Mouse (Mus musculus) forebrain, embryonic 15.5 days (tissue): Measurements from ENCODE around the gene Cfap70. TPM values are rescaled to one million over a fixed set of nuclear protein-coding genes. Genes with fewer than 3 reads are reported as not detected.

Source experiments
- ATAC-seq: fragments of 200-750 bp; cut with Nextera tagmentation; replicated peaks from 2 replicates; pipeline ENCODE4 v1.8.0; 2017; ENCODE audit warnings: mild to moderate bottlenecking, moderate TSS enrichment, moderate library complexity
- H3K27ac ChIP-seq: fragments of 300-500 bp; sonication (generic); replicated peaks from 2 replicates; pipeline ENCODE4 v1.5.1; 2015; ENCODE audit warnings: mild to moderate bottlenecking, inconsistent platforms
- H3K27me3 ChIP-seq: fragments of 300-500 bp; sonication (generic); 2 replicates; pipeline ENCODE4 v1.6.1; 2015; ENCODE audit warnings: inconsistent platforms
- H3K36me3 ChIP-seq: fragments of 300-500 bp; sonication (generic); 2 replicates; pipeline ENCODE4 v1.6.1; 2015; ENCODE audit warnings: mild to moderate bottlenecking, inconsistent platforms
- H3K4me1 ChIP-seq: fragments of 300-500 bp; sonication (generic); 2 replicates; pipeline ENCODE4 v1.6.1; 2015; ENCODE audit warnings: inconsistent platforms
- H3K4me2 ChIP-seq: fragments of 300-500 bp; sonication (generic); replicated peaks from 2 replicates; pipeline ENCODE4 v1.6.1; 2015; ENCODE audit warnings: mild to moderate bottlenecking, inconsistent platforms
- H3K4me3 ChIP-seq: fragments of 300-500 bp; sonication (generic); 2 replicates; pipeline ENCODE4 v1.5.1; 2015; ENCODE audit warnings: mild to moderate bottlenecking, inconsistent platforms
- H3K9ac ChIP-seq: fragments of 300-500 bp; sonication (generic); replicated peaks from 2 replicates; pipeline ENCODE4 v1.6.1; 2015; ENCODE audit warnings: mild to moderate bottlenecking, inconsistent platforms
- H3K9me3 ChIP-seq: fragments of 300-500 bp; sonication (generic); 2 replicates; pipeline ENCODE4 v1.6.1; 2016; ENCODE audit warnings: inconsistent platforms
- WGBS: fragments of 180-500 bp; shearing (Covaris S2); methylation state at CpG from one replicate; pipeline ENCODE4 v1.1.7; 2015; ENCODE audit warnings: mixed read lengths; 5-methylcytosine and 5-hydroxymethylcytosine counted together
- polyA plus RNA-seq: library from polyadenylated mRNA; unstranded; fragments of >200 nt; fragmentation: Nextera tagmentation; extraction: Ambion mirVana; gene quantifications from 2 replicates; pipeline ENCODE4 v1.2.1, GENCODE M21; 2015

Gene Cfap70
- 2.1 and 3.0 TPM in 2 replicates for polyA plus RNA-seq

GRCm38 (mm10) chr14:20451765-20452331 lies at the start of gene Cfap70:
Gene Cfap70, minus strand, starts transcription at chr14:20452226.
- 0 out of 2 replicates have a peak within 1 kb of the TSS, but pooled peaks have one; percentile 17 for H3K9ac ChIP-seq
- peak within 1 kb of the TSS; percentile 70 for H3K27ac ChIP-seq
- no peaks in the 10 kb centered on the region for H3K27me3 ChIP-seq
- peak within 1 kb of the TSS; percentile 40 for H3K4me3 ChIP-seq
- peak within 1 kb of the TSS; percentile 45 for H3K4me2 ChIP-seq
- whole genome bisulfite sequencing: 1% methylated on average over 15 of the region's 15 CpGs
- H3K4me1 ChIP-seq: peaks cover 9% of the 10 kb centered on the region; the same call in 1 of the 2 replicates
- peak; percentile 65 for ATAC-seq
- no peaks in the 10 kb centered on the region for H3K36me3 ChIP-seq
- no peaks in the 10 kb centered on the region for H3K9me3 ChIP-seq

- H3K4me1 ChIP-seq: no peaks in the 10 kb centered on the region
- 88% methylated on average over 3 of the region's 3 CpGs for WGBS
- H3K9ac ChIP-seq: no peak overlapping the region
- no peaks in the 10 kb centered on the region for H3K9me3 ChIP-seq
- H3K4me3 ChIP-seq: no peak overlapping the region
- H3K27me3 ChIP-seq: no peaks in the 10 kb centered on the region
- no peak overlapping the region for H3K27ac ChIP-seq
- peaks cover 34% of the 10 kb centered on the region for H3K36me3 ChIP-seq
- ATAC-seq: 0 out of 2 replicates have a peak, but pooled peaks have one; percentile 13
- no peak overlapping the region for H3K4me2 ChIP-seq
These were observed 48.0 kb upstream of the Cfap70 start for GRCm38 (mm10) chr14:20499982-20500381.

DNA sequence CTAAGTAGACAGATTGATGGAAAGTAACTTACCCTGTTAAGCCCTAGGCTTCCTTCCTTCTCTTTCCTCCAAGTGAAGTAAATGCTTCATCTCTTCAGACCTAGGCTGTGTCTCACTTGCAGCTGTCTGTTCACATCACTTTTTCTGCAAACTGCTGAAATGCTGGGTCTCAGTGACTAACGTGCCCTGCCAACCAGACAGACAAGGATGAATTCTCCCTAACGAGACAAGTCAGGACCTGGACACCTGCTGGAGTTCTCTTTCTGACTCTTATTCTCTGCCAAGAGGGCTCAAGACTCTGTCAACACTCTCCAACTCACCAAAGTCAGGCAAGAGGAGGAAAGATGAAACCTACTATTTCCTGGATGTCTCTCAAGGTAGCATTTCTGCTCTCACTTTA lies 44.6 kb upstream of the Cfap70 start, which contains the start of gene Mss51:
Mss51 (minus strand) TSS at position 299 of the 400 bp plus-strand sequence.
- Histone ChIP-seq H3K9me3 (no peaks in the 10 kb centered on the region), H3K36me3 (peaks cover 44% of the 10 kb centered on the region), H3K4me2 (no peak within 1 kb of the TSS), H3K27ac (no peak within 1 kb of the TSS), H3K4me3 (no peak within 1 kb of the TSS), H3K4me1 (no peaks in the 10 kb centered on the region), H3K9ac (no peak within 1 kb of the TSS), H3K27me3 (no peaks in the 10 kb centered on the region)
- WGBS: 47% methylated on average over 2 of the region's 2 CpGs
- ATAC-seq: no peak

GRCm38 (mm10) chr14:20486031-20486430 lies 34.0 kb upstream of the Cfap70 start:
- ATAC-seq: no peak
- H3K4me3 ChIP-seq: no peak overlapping the region
- H3K4me1 ChIP-seq: no peaks in the 10 kb centered on the region
- WGBS: 96% methylated on average over 5 of the region's 5 CpGs
- peaks cover 22% of the 10 kb centered on the region for H3K36me3 ChIP-seq
- H3K27me3 ChIP-seq: no peaks in the 10 kb centered on the region
- no peaks in the 10 kb centered on the region for H3K9me3 ChIP-seq
- H3K4me2 ChIP-seq: no peak overlapping the region
- H3K9ac ChIP-seq: no peak overlapping the region
- no peak overlapping the region for H3K27ac ChIP-seq

GRCm38 (mm10) chr14:20482051-20482751 lies 30.2 kb upstream of the Cfap70 start:
- Histone ChIP-seq H3K9me3 (no peaks in the 10 kb centered on the region), H3K4me2 (no peak overlapping the region), H3K27ac (no peak overlapping the region), H3K4me1 (peaks cover 10% of the 10 kb centered on the region), H3K27me3 (no peaks in the 10 kb centered on the region), H3K9ac (no peak overlapping the region), H3K36me3 (peaks cover 14% of the 10 kb centered on the region), H3K4me3 (no peak overlapping the region)
- no peak for ATAC-seq
- 91% methylated on average over 7 of the region's 7 CpGs for WGBS

- H3K9me3 ChIP-seq: no peaks in the 10 kb centered on the region
- WGBS: 22% methylated on average over 5 of the region's 5 CpGs
These were observed 29.2 kb upstream of the Cfap70 start for GRCm38 (mm10) chr14:20481211-20481610.

DNA sequence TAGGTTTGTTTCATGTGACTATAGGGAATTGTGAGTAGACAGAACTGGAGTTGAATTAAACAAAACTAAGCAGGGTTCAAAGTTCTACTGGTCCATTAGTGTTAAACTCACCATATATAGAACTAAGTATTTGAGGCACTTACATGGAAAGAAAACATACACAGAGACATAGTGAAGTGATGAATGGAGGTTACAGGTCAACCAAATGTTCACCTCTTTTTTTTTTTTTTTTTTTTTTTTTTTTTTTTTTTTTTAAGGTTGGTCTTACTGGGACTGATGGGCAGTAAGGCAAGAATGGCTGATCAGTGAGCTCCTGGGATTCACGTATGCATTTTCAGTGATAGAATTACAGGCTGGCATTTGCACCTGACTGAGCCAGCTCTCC lies 28.2 kb upstream of the Cfap70 start:
- H3K4me3 ChIP-seq: peak overlapping the region; percentile 54
- peak overlapping the region; percentile 74 for H3K4me2 ChIP-seq
- peak overlapping the region; percentile 50 for H3K9ac ChIP-seq
- WGBS: 68% methylated on average over 1 of the region's 1 CpGs
- no peaks in the 10 kb centered on the region for H3K9me3 ChIP-seq
- H3K27me3 ChIP-seq: no peaks in the 10 kb centered on the region
- H3K36me3 ChIP-seq: peaks cover 8% of the 10 kb centered on the region; the same call in 1 of the 2 replicates
- no peak for ATAC-seq
- no peak overlapping the region for H3K27ac ChIP-seq
- peaks cover 10% of the 10 kb centered on the region for H3K4me1 ChIP-seq

More at GRCm38 (mm10) chr14:20481211-20481610, 29.2 kb upstream of the Cfap70 start:
- Histone ChIP-seq H3K9ac (no peak overlapping the region), H3K4me3 (no peak overlapping the region), H3K4me1 (peaks cover 10% of the 10 kb centered on the region), H3K36me3 (peaks cover 10% of the 10 kb centered on the region; the same call in 1 of the 2 replicates), H3K27ac (no peak overlapping the region), H3K4me2 (no peak overlapping the region), H3K27me3 (no peaks in the 10 kb centered on the region)
- no peak for ATAC-seq

GRCm38 (mm10) chr14:20479291-20480194 lies 27.5 kb upstream of the Cfap70 start, which contains the start of gene Anxa7:
Gene Anxa7, minus strand, starts transcription at chr14:20480133.
- Histone ChIP-seq H3K27me3 (no peaks in the 10 kb centered on the region), H3K27ac (no peak within 1 kb of the TSS), H3K4me1 (peaks cover 10% of the 10 kb centered on the region), H3K4me2 (peak within 1 kb of the TSS; percentile 74), H3K9me3 (no peaks in the 10 kb centered on the region), H3K4me3 (peak within 1 kb of the TSS; percentile 54), H3K9ac (peak within 1 kb of the TSS; percentile 50), H3K36me3 (0 out of 2 replicates have a peak, but pooled peaks cover 3% of the 10 kb centered on the region)
- peak; percentile 85 for ATAC-seq
- 2% methylated on average over 48 of the region's 48 CpGs for WGBS

GRCm38 (mm10) chr14:20478801-20479200 lies 26.8 kb upstream of the Cfap70 start:
- H3K27me3 ChIP-seq: no peaks in the 10 kb centered on the region
- H3K9me3 ChIP-seq: no peaks in the 10 kb centered on the region
- peak overlapping the region; percentile 74 for H3K4me2 ChIP-seq
- peak overlapping the region; percentile 54; the same call in 1 of the 2 replicates for H3K4me3 ChIP-seq
- H3K36me3 ChIP-seq: no peaks in the 10 kb centered on the region
- WGBS: 32% methylated on average over 7 of the region's 7 CpGs
- H3K27ac ChIP-seq: no peak overlapping the region
- no peak overlapping the region for H3K9ac ChIP-seq
- no peak for ATAC-seq
- peaks cover 10% of the 10 kb centered on the region for H3K4me1 ChIP-seq

DNA sequence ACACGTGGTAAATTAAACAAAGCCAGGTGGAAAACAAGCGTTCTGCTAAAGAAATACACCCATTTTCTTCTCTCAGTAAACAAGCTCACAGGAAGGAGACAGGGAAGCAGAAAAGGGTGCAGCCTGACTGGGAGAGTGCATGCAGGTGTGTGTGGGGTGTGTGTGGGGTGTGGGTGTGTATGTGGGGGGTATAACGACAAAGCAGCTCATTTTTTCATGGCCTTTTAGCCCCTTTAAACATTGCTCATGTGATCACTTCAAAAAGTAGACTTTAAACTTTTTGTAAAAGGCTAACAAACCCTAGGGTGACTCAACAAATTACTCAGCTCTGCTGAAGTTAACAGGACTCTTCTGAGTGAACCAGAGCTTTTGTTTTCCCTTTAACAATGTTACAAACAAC lies 26.4 kb upstream of the Cfap70 start:
- Histone ChIP-seq H3K27ac (no peak overlapping the region), H3K36me3 (no peaks in the 10 kb centered on the region), H3K27me3 (no peaks in the 10 kb centered on the region), H3K4me1 (peaks cover 10% of the 10 kb centered on the region), H3K4me2 (0 out of 2 replicates have a peak overlapping the region, but pooled peaks have one; percentile 74), H3K9me3 (no peaks in the 10 kb centered on the region), H3K4me3 (no peak overlapping the region), H3K9ac (no peak overlapping the region)
- ATAC-seq: no peak
- WGBS: 51% methylated on average over 3 of the region's 3 CpGs

DNA sequence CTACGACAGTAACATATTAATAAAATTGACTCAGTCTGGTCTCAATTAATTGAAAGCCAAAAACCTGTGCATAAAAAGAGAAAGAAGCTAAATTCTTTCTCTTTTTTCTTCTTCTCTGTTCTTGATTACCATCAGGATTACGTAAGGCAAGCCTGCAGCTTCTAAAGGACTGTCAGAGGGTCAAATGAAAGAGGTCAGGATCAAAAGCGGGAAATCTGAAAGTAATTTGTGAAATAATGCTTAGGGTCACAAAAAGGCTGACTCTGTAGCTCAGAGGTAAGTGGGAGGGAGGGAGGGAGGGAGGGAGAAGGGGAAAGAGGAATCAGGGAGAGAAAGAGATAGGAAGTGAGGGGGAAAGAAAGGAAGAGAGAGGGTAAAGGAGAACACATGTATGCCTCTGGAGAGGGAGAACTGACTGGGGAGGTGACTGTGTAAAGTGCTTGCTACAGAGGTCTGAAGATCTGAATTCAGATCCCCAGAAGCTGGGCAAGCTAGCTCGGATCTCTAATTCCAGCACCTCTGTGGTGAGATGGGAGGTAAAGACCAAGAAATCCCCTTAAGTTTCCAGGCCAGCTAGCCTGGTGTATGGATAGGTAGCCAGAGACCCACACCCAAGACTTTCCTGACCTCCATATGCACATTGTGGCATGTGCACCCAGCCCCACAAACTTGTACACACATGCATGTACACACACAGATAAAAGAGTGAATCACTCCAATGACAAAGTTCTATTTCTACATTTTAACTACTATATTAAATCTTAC lies 25.4 kb upstream of the Cfap70 start:
- ATAC-seq: no peak
- 49% methylated on average over 4 of the region's 4 CpGs for WGBS
- no peaks in the 10 kb centered on the region for H3K27me3 ChIP-seq

More for the DNA sequence above, 25.4 kb upstream of the Cfap70 start:
- H3K9ac ChIP-seq: no peak overlapping the region
- no peak overlapping the region for H3K27ac ChIP-seq
- no peaks in the 10 kb centered on the region for H3K36me3 ChIP-seq
- no peaks in the 10 kb centered on the region for H3K9me3 ChIP-seq
- H3K4me2 ChIP-seq: no peak overlapping the region
- H3K4me1 ChIP-seq: peaks cover 10% of the 10 kb centered on the region
- H3K4me3 ChIP-seq: no peak overlapping the region
